Mouse (Mus musculus) G1E (cell line): ENCODE measurements around the gene Zfhx2.

Experiments
- CTCF ChIP-seq: IDR thresholded peaks from 2 replicates; pipeline ENCODE4 v1.5.1; 2012; ENCODE audit warnings: low read depth, low read length, inconsistent platforms, mixed read lengths
- GATA1 ChIP-seq: IDR thresholded peaks from 2 replicates; pipeline ENCODE4 v1.6.1; 2012; ENCODE audit warnings: borderline replicate concordance, low read length, inconsistent platforms, mixed read lengths
- GATA2 ChIP-seq: IDR thresholded peaks from 2 replicates; pipeline ENCODE4 v1.6.1; 2012; ENCODE audit warnings: low read depth, low read length, inconsistent platforms, borderline replicate concordance
- POLR2AphosphoS5 ChIP-seq: IDR thresholded peaks from 2 replicates; pipeline ENCODE4 v1.6.1; 2012; ENCODE audit warnings: low read depth, low read length, inconsistent platforms; ENCODE audit not compliant: insufficient replicate concordance
- TAL1 ChIP-seq: conservative IDR thresholded peaks from 2 replicates; pipeline ENCODE4 v1.6.1; 2012; ENCODE audit warnings: low read depth, low read length, inconsistent platforms, mixed read lengths

GRCm38 (mm10) chr14:55113351-55113974 lies 21.3 kb upstream of the Zfhx2 start:
- TF ChIP-seq CTCF: no peak
- TF ChIP-seq TAL1: no peak
- no peak for TF ChIP-seq GATA1
- no peak for TF ChIP-seq GATA2
- no peak for TF ChIP-seq POLR2AphosphoS5
